Mouse (Mus musculus): ENCODE results near the gene Ogt. TPM values are rescaled to one million over a fixed set of nuclear protein-coding genes. Genes with fewer than 3 reads are reported as not detected.
A peak's percentile ranks its signal among the peaks of the same experiment; 100 is the strongest.

Ogt gene
- polyA plus RNA-seq, 1 experiment from 2014 or later: 48.3 TPM

GRCm38 (mm10) chrX:101645286-101645685 is 5.4 kb downstream of the Ogt start:
- H3K4me3 ChIP-seq (replicated peaks): no peak overlapping the region
- no peak for ATAC-seq (ENCODE audit: insufficient read depth)
- H3K36me3 ChIP-seq (replicated peaks): peaks cover 37% of the 10 kb centered on the region
- H3K9me3 ChIP-seq (replicated peaks): no peaks in the 10 kb centered on the region
- H3K9ac ChIP-seq: no peak overlapping the region
- H3K27me3 ChIP-seq: no peaks in the 10 kb centered on the region
- H3K4me2 ChIP-seq: peak overlapping the region; percentile 4; the same call in 1 of the 2 replicates
- H3K27ac ChIP-seq (replicated peaks): no peak overlapping the region
- 46% methylated on average over 2 of the region's 2 CpGs for WGBS (ENCODE audit: insufficient replicate concordance)
- peaks cover 25% of the 10 kb centered on the region for H3K4me1 ChIP-seq (replicated peaks)

DNA sequence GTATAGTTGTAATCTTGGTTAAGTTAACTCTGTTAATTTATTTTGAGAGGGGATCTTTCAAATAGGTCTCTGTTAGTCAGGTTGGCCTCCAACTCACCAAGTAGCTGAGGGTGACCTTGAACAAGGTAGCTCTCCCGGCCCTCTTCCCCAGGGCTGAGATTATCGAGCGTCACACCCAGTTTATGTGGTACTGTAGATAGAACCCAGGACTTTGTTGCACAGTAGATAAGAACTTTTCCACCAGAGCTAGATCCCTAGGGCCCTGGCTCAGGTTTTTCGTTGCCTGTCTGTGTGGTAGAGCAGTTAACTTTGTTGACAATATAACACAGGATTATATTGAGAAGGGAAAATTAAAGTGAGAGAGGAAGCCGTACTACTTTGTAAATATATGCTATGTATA is 6.8 kb downstream of the Ogt start:
- Histone ChIP-seq H3K9ac (no peak overlapping the region), H3K36me3 (replicated peaks) (peaks cover 50% of the 10 kb centered on the region), H3K4me2 (no peak overlapping the region), H3K4me3 (replicated peaks) (no peak overlapping the region), H3K27me3 (no peaks in the 10 kb centered on the region), H3K4me1 (replicated peaks) (peaks cover 25% of the 10 kb centered on the region), H3K9me3 (replicated peaks) (no peaks in the 10 kb centered on the region), H3K27ac (replicated peaks) (no peak overlapping the region)
- 38% methylated on average over 5 of the region's 5 CpGs for WGBS (ENCODE audit: insufficient replicate concordance)
- ATAC-seq (ENCODE audit: insufficient read depth): peak; percentile 81

DNA sequence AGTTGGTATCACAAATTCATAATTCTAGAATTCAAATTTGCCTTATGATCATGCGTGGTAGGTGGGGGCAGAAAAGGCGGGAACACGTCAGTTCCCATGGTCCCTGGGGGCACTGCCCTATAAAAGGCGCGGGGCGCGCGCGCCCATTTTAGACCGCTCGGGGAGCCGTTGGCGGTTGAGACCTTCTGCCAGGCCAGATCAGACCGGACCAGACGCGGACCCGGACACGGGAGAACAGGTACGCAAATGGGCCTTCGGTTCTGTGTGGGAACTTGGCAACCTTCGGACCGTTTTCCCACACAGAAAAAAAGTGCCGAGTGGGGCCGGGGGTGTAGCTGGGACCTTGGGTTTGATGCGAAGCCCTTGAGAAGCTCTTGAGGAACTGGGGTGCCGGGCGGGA is 55.8 kb downstream of the Ogt start:
- 83% methylated on average over 27 of the region's 27 CpGs for WGBS (ENCODE audit: insufficient replicate concordance)
- Histone ChIP-seq H3K4me1 (replicated peaks) (no peaks in the 10 kb centered on the region), H3K27me3 (no peaks in the 10 kb centered on the region), H3K4me3 (replicated peaks) (no peak overlapping the region), H3K36me3 (replicated peaks) (no peaks in the 10 kb centered on the region), H3K4me2 (no peak overlapping the region), H3K9ac (no peak overlapping the region), H3K27ac (replicated peaks) (no peak overlapping the region), H3K9me3 (replicated peaks) (peaks cover 5% of the 10 kb centered on the region)
- ATAC-seq (ENCODE audit: insufficient read depth): no peak

DNA sequence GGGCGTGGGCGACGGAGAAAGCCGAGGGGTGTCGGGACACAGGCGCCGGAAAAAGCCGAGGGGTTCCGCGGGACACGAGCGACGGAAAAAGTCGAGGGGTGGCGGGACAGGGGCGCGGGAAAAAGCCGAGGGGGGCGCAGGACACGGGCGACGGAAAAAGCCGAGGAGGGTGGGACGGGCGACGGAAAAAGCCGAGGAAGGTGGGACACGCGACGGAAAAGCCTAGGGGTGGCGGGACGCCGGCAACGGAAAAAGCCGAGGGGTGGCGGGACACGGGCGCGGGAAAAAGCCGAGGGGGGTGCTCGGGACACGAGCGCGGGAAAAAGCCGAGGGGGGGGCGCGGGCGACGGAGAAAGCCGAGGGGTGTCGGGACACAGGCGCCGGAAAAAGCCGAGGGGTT is 57.7 kb downstream of the Ogt start:
- 67% methylated on average over 54 of the region's 54 CpGs for WGBS (ENCODE audit: insufficient replicate concordance)
- Histone ChIP-seq H3K4me3 (replicated peaks) (no peak overlapping the region), H3K27me3 (no peaks in the 10 kb centered on the region), H3K4me1 (replicated peaks) (no peaks in the 10 kb centered on the region), H3K9ac (no peak overlapping the region), H3K9me3 (replicated peaks) (peaks cover 5% of the 10 kb centered on the region), H3K36me3 (replicated peaks) (no peaks in the 10 kb centered on the region), H3K4me2 (no peak overlapping the region), H3K27ac (replicated peaks) (no peak overlapping the region)
- no peak for ATAC-seq (ENCODE audit: insufficient read depth)

GRCm38 (mm10) chrX:101698232-101698631 is 58.4 kb downstream of the Ogt start:
- no peak overlapping the region for H3K27ac ChIP-seq (replicated peaks)
- 67% methylated on average over 23 of the region's 23 CpGs for WGBS (ENCODE audit: insufficient replicate concordance)

DNA sequence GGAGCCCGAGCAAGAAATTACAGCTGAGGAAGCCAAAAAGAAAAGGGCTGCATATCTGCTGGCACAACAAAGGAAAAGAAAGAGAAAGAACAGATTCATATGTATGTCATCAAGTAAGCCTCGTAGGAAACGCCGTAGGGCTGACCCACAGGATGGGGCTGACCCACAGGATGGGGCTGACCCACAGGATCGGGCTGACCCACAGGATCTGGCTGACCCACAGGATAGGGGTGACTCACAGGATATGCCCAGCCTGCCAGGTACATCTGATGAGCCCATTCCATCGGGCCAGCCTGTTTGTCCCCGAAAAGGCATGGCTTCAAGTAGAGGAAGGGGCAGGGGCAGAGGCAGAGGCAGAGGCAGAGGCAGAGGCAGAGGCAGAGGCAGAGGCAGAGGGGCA is 65.3 kb downstream of the Ogt start:
- no peaks in the 10 kb centered on the region for H3K9me3 ChIP-seq (replicated peaks)
- no peak for ATAC-seq (ENCODE audit: insufficient read depth)
- no peaks in the 10 kb centered on the region for H3K27me3 ChIP-seq
- no peak overlapping the region for H3K4me2 ChIP-seq
- H3K4me3 ChIP-seq (replicated peaks): no peak overlapping the region
- H3K36me3 ChIP-seq (replicated peaks): no peaks in the 10 kb centered on the region
- 55% methylated on average over 7 of the region's 7 CpGs for WGBS (ENCODE audit: insufficient replicate concordance)
- no peaks in the 10 kb centered on the region for H3K4me1 ChIP-seq (replicated peaks)
- H3K9ac ChIP-seq: no peak overlapping the region
- no peak overlapping the region for H3K27ac ChIP-seq (replicated peaks)

More at GRCm38 (mm10) chrX:101698232-101698631, 58.4 kb downstream of the Ogt start:
- peaks cover 5% of the 10 kb centered on the region for H3K9me3 ChIP-seq (replicated peaks)
- no peaks in the 10 kb centered on the region for H3K27me3 ChIP-seq
- ATAC-seq (ENCODE audit: insufficient read depth): no peak
- H3K4me3 ChIP-seq (replicated peaks): no peak overlapping the region
- H3K4me2 ChIP-seq: no peak overlapping the region
- H3K4me1 ChIP-seq (replicated peaks): no peaks in the 10 kb centered on the region
- H3K36me3 ChIP-seq (replicated peaks): no peaks in the 10 kb centered on the region
- H3K9ac ChIP-seq: no peak overlapping the region

GRCm38 (mm10) chrX:101720401-101720800 is 80.5 kb downstream of the Ogt start:
- H3K9ac ChIP-seq: no peak overlapping the region
- WGBS (ENCODE audit: insufficient replicate concordance): 53% methylated on average over 1 of the region's 1 CpGs

GRCm38 (mm10) chrX:101730010-101730409 is 90.2 kb downstream of the Ogt start:
- no peak for ATAC-seq (ENCODE audit: insufficient read depth)
- H3K4me3 ChIP-seq (replicated peaks): no peak overlapping the region
- H3K4me1 ChIP-seq (replicated peaks): no peaks in the 10 kb centered on the region
- H3K9ac ChIP-seq: no peak overlapping the region
- H3K4me2 ChIP-seq: no peak overlapping the region
- H3K36me3 ChIP-seq (replicated peaks): no peaks in the 10 kb centered on the region
- H3K9me3 ChIP-seq (replicated peaks): no peaks in the 10 kb centered on the region
- H3K27me3 ChIP-seq: peaks cover 6% of the 10 kb centered on the region
- H3K27ac ChIP-seq (replicated peaks): no peak overlapping the region

More at GRCm38 (mm10) chrX:101720401-101720800, 80.5 kb downstream of the Ogt start:
- Histone ChIP-seq H3K4me3 (replicated peaks) (no peak overlapping the region), H3K9me3 (replicated peaks) (no peaks in the 10 kb centered on the region), H3K27me3 (no peaks in the 10 kb centered on the region; the same call in 1 of the 2 replicates), H3K4me2 (no peak overlapping the region), H3K4me1 (replicated peaks) (no peaks in the 10 kb centered on the region), H3K36me3 (replicated peaks) (no peaks in the 10 kb centered on the region), H3K27ac (replicated peaks) (no peak overlapping the region)
- no peak for ATAC-seq (ENCODE audit: insufficient read depth)

GRCm38 (mm10) chrX:101732644-101733043 is 92.8 kb downstream of the Ogt start:
- WGBS (ENCODE audit: insufficient replicate concordance): 42% methylated on average over 12 of the region's 12 CpGs
- Histone ChIP-seq H3K9ac (no peak overlapping the region), H3K27ac (replicated peaks) (no peak overlapping the region), H3K36me3 (replicated peaks) (no peaks in the 10 kb centered on the region), H3K4me1 (replicated peaks) (no peaks in the 10 kb centered on the region), H3K9me3 (replicated peaks) (no peaks in the 10 kb centered on the region), H3K27me3 (peaks cover 6% of the 10 kb centered on the region), H3K4me2 (no peak overlapping the region), H3K4me3 (replicated peaks) (no peak overlapping the region)
- ATAC-seq (ENCODE audit: insufficient read depth): no peak

GRCm38 (mm10) chrX:101733288-101733687 is 93.4 kb downstream of the Ogt start:
- Histone ChIP-seq H3K4me1 (replicated peaks) (no peaks in the 10 kb centered on the region), H3K27me3 (peaks cover 6% of the 10 kb centered on the region)
- WGBS (ENCODE audit: insufficient replicate concordance): 38% methylated on average over 3 of the region's 3 CpGs

GRCm38 (mm10) chrX:101733828-101734319 is 94.0 kb downstream of the Ogt start, which contains the start of gene Cxcr3:
Gene Cxcr3, minus strand, starts transcription at chrX:101734269.
- Histone ChIP-seq H3K4me1 (replicated peaks) (no peaks in the 10 kb centered on the region), H3K27ac (replicated peaks) (no peak within 1 kb of the TSS), H3K4me2 (peak within 1 kb of the TSS; percentile 29; the same call in 1 of the 2 replicates), H3K27me3 (peaks cover 6% of the 10 kb centered on the region), H3K9ac (no peak within 1 kb of the TSS), H3K4me3 (replicated peaks) (no peak within 1 kb of the TSS), H3K36me3 (replicated peaks) (no peaks in the 10 kb centered on the region), H3K9me3 (replicated peaks) (no peaks in the 10 kb centered on the region)
- no peak for ATAC-seq (ENCODE audit: insufficient read depth)
- 31% methylated on average over 11 of the region's 11 CpGs for WGBS (ENCODE audit: insufficient replicate concordance)

More at GRCm38 (mm10) chrX:101733288-101733687, 93.4 kb downstream of the Ogt start:
- no peak overlapping the region for H3K4me2 ChIP-seq
- ATAC-seq (ENCODE audit: insufficient read depth): no peak
- no peaks in the 10 kb centered on the region for H3K36me3 ChIP-seq (replicated peaks)
- no peak overlapping the region for H3K27ac ChIP-seq (replicated peaks)
- H3K9me3 ChIP-seq (replicated peaks): no peaks in the 10 kb centered on the region
- H3K4me3 ChIP-seq (replicated peaks): no peak overlapping the region
- no peak overlapping the region for H3K9ac ChIP-seq
